Mouse (Mus musculus) E14TG2a.4 (cell line): ENCODE measurements at regions not wholly inside any gene's neighbourhood (a gene's known extent, or its start where the extent isn't known, plus 50 kb on each side); places are given as distances from the start of the nearest gene placed in this dataset.
"Not testable (repeated sequence)": the region's sequence is repeated elsewhere in the genome, so short reads cannot be mapped to it uniquely, and the experiment has no call there.

ENCODE experiments used
- H3K27me3 ChIP-seq: 2 replicates; pipeline ENCODE4 v1.6.1; 2014; ENCODE audit warnings: low read length, control low read depth; ENCODE audit not compliant: insufficient read depth
- H3K36me3 ChIP-seq: 2 replicates; pipeline ENCODE4 v1.6.1; 2014; ENCODE audit warnings: low read length, control low read depth; ENCODE audit not compliant: insufficient read depth
- H3K4me1 ChIP-seq: replicated peaks from 2 replicates; pipeline ENCODE4 v1.6.1; 2014; ENCODE audit warnings: low read depth, low read length, control low read depth
- H3K4me3 ChIP-seq: replicated peaks from 2 replicates; pipeline ENCODE4 v1.5.1; 2014; ENCODE audit warnings: mild to moderate bottlenecking, low read length
- H3K9me3 ChIP-seq: 2 replicates; pipeline ENCODE4 v1.6.1; 2014; ENCODE audit warnings: low read length, control low read depth
- CTCF ChIP-seq: conservative IDR thresholded peaks from 2 replicates; pipeline ENCODE4 v1.5.1; 2014; ENCODE audit warnings: low read length
- NANOG ChIP-seq: IDR thresholded peaks from 2 replicates; pipeline ENCODE4 v1.6.1; 2014; ENCODE audit warnings: borderline replicate concordance, low read length, mixed read lengths
- POU5F1 ChIP-seq: IDR thresholded peaks from 2 replicates; pipeline ENCODE4 v1.6.1; 2014; ENCODE audit warnings: low read length, borderline replicate concordance

DNA sequence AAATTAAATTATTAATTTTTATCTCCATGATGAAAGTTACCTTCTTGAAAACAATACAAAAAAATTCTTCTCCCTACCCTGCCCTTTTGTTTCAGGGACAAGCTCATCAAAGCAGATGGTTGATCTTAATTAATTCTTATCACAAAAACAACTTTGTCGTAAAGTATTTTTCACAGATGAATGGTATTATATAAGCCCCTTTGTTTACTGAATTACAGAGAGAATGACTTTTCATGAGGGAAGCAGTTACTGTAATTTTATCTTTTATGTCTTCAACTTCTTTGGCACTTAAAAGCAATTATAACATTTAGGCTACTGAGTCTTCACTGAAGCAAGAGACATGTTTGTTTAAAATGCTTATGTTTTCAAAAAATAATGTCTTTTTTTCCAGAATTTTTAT lies 1303.5 kb upstream of the Got2 start:
- 0 out of 2 replicates have a peak, but pooled peaks cover 4% of the 10 kb centered on the region for H3K4me1 ChIP-seq

DNA sequence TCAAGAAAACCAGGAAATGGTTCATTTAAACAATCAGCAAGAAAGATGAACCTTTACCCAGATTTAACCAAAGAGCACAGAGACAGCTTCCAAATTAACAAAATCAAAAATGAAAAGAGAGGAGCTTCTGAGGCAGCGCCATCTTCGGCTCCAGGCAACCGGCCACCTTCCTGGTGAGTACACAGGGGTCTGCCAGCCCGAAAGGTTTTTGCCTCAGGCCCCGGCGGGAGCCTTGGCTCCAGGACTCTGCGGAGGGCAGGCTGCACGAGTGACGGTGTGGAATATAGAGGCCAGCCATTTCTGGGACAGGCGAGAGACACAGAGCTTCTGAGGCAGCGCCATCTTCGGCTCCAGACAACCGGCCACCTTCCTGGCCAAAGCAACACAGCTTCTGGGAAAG lies 1295.5 kb upstream of the Got2 start:
- H3K9me3 ChIP-seq, result peaks cover 41% of the 10 kb centered on the region
- H3K27me3 ChIP-seq, H3K4me3 ChIP-seq, H3K4me1 ChIP-seq, H3K36me3 ChIP-seq: not testable (repeated sequence)

More for the DNA sequence above, 1303.5 kb upstream of the Got2 start:
- H3K9me3 ChIP-seq, result no peaks in the 10 kb centered on the region
- H3K27me3 ChIP-seq, result no peaks in the 10 kb centered on the region
- TF ChIP-seq NANOG (no peak), POU5F1 (no peak), CTCF (no peak)
- no peaks in the 10 kb centered on the region for H3K36me3 ChIP-seq
- no peak overlapping the region for H3K4me3 ChIP-seq

DNA sequence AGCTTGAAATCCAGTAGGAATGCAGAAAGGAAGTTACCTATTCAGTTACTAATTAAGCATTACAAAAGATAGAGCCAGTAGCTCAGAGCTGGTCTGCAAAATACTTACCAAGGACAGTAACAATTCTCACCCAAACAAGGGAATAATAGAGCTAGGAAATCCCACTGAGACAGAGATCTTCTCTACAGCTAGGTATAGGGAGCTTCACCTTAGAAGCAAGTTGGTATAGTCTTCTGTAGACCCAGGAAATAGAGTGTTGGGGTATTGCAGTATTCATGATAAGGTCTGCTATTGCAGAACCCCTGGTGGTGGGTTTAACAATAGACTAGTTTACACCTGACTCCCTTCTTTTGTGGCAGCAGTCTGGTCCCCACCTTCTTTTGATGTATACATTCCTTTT lies 1294.1 kb upstream of the Got2 start:
- peaks cover 50% of the 10 kb centered on the region for H3K9me3 ChIP-seq
- H3K36me3 ChIP-seq, H3K4me3 ChIP-seq, H3K4me1 ChIP-seq, H3K27me3 ChIP-seq: not testable (repeated sequence)
